Mouse (Mus musculus) brain, embryonic 14.5 days (tissue): Measurements from ENCODE around the gene Rmnd5b.

ENCODE experiments used
- CTCF ChIP-seq: fragments of 200-500 bp; IDR thresholded peaks from 2 replicates; pipeline ENCODE4 v1.5.1; 2012; ENCODE audit warnings: inconsistent platforms, mild to moderate bottlenecking, moderate library complexity, borderline replicate concordance; ENCODE audit not compliant: insufficient read depth, insufficient read length; ENCODE audit errors: extremely low read depth
- POLR2A ChIP-seq: fragments of 200-500 bp; IDR thresholded peaks from 2 replicates; pipeline ENCODE4 v1.6.1; 2012; ENCODE audit warnings: mild to moderate bottlenecking, inconsistent platforms, borderline replicate concordance; ENCODE audit not compliant: poor library complexity, insufficient read depth, insufficient read length, severe bottlenecking; ENCODE audit errors: extremely low read depth

- TF ChIP-seq CTCF (no peak), POLR2A (no peak)
Observed at GRCm38 (mm10) chr11:51620084-51620483, 15.6 kb downstream of the Rmnd5b start.
